Mouse (Mus musculus): ENCODE data around the gene D130043K22Rik. TPM values are rescaled to one million over a fixed set of nuclear protein-coding genes. Genes with fewer than 3 reads are reported as not detected.

D130043K22Rik gene
- total and polyA plus RNA-seq, 3 experiments = 0.55 TPM; not detected in 2

DNA sequence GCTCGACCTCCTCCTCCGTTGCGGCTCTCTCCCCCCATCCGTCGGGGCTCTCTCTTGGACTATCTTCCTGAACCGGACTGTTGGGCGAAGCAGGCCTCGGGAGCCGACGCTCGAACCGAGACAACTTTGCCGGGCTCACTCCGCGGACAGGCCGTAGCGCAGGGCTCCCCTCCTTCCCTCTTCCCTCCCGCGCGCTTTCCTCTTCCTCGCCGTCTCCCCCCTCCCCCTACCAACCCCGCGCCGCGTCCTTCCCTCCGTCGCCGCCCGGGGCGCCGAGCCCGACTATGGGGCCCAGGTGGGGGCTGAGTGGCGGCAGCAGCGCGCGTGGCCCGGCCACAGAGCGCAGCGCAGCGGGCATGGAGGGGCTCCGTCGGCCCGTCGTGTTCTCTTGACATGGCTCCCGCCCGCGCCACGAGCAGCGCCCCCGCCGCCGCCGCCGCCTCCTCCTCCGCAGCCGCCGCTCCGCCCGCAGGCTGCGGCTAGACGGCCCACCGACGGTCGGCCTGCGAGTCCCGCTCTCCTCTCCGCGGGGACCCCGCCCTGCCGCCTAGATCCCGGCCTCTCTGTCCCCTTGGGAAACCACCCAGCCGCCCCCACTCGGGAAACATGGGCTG is 43.5 kb upstream of the D130043K22Rik start, which contains the start of gene BC005537:
BC005537 (plus strand) TSS at position 350 of the 614 bp plus-strand sequence.
- peak; percentile 62 for DNase-seq (ENCODE audit: low spot score)
- no peak for ATAC-seq (ENCODE audit: extremely low read depth, insufficient number of reproducible peaks, low FRiP score, poor library complexity, severe bottlenecking)

DNA sequence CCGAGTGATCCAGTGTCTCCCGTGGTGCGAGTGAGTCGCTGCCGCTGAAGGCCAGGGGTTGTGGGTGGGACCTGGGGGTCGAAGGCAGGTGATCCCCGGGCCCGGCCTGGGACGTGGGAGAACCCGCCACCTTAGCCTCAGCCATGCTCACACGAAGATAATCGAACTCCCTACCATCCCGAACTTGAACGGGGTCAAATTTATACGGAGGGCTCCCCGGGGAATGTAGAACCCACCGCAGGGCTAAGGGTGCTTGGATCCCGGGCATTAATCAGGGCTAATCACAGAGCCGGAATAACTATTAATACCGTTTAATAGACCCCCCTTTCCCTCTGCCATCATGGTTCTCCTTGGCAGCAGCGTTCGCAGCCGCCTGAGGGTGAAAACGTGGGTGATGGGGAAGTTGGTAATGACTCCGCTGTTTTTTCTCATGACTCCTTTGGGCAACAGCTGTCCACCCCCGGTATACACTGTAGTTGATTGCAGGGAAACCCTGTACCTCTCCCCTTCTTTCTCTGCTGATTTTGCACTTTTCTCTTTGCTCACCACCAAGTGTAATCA is 42.7 kb upstream of the D130043K22Rik start:
- Histone ChIP-seq H3K36me3 (replicated peaks) (peaks cover 23% of the 10 kb centered on the region), H3K27me3 (ENCODE audit: insufficient read depth, low read length) (no peaks in the 10 kb centered on the region), H3K9me3 (replicated peaks) (no peaks in the 10 kb centered on the region), H3K4me3 (ENCODE audit: low read depth, low read length) (peak overlapping the region; percentile 95), H3K4me1 (ENCODE audit: insufficient read depth, low read depth, low read length) (peaks cover 28% of the 10 kb centered on the region)
- ATAC-seq (ENCODE audit: extremely low read depth, insufficient number of reproducible peaks, low FRiP score, poor library complexity, severe bottlenecking) (peak; percentile 43), DNase-seq (ENCODE audit: low spot score) (peak; percentile 66)
- no peak for TF ChIP-seq CTCF (IDR thresholded peaks at IDR 0.05; ENCODE audit: low read depth, low read length)
- TF ChIP-seq GATA1 (IDR thresholded peaks at IDR 0.05; ENCODE audit: borderline replicate concordance, low read length) = no peak
- TF ChIP-seq TAL1 (conservative IDR thresholded peaks at IDR 0.05; ENCODE audit: low read depth, low read length) = no peak
- no peak for TF ChIP-seq GATA2 (IDR thresholded peaks at IDR 0.05; ENCODE audit: borderline replicate concordance, low read depth, low read length)
- no peak for TF ChIP-seq POLR2AphosphoS5 (IDR thresholded peaks at IDR 0.05; ENCODE audit: insufficient replicate concordance, low read depth, low read length)

More for the DNA sequence above, 43.5 kb upstream of the D130043K22Rik start, which contains the start of gene BC005537:
- Histone ChIP-seq H3K4me3 (ENCODE audit: low read depth, low read length) (peak within 1 kb of the TSS; percentile 95), H3K4me1 (ENCODE audit: insufficient read depth, low read depth, low read length) (peaks cover 25% of the 10 kb centered on the region), H3K36me3 (replicated peaks) (peaks cover 18% of the 10 kb centered on the region), H3K27me3 (ENCODE audit: insufficient read depth, low read length) (no peaks in the 10 kb centered on the region), H3K9me3 (replicated peaks) (no peaks in the 10 kb centered on the region)
- no peak for TF ChIP-seq GATA2 (IDR thresholded peaks at IDR 0.05; ENCODE audit: borderline replicate concordance, low read depth, low read length)
- TF ChIP-seq GATA1 (IDR thresholded peaks at IDR 0.05; ENCODE audit: borderline replicate concordance, low read length) = no peak
- peak; percentile 10 for TF ChIP-seq POLR2AphosphoS5 (IDR thresholded peaks at IDR 0.05; ENCODE audit: insufficient replicate concordance, low read depth, low read length)

DNA sequence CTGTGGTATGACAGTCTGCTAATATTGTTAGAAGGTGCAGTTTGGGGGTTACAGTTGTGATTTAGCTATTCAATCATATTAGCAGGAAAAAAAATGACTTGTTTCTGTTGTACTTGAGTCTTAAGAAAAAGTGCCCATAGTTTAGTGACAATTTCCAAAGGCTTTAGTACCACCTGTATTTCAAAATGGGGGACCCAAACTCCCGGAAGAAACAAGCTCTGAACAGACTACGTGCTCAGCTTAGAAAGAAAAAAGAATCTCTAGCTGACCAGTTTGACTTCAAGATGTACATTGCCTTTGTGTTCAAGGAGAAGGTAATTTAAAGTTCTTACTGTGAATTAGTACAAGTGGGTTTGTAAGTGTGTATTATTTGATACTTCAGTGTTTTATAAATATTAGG is 41.7 kb upstream of the D130043K22Rik start:
- DNase-seq (ENCODE audit: low spot score) = no peak
- no peak for TF ChIP-seq GATA2 (IDR thresholded peaks at IDR 0.05; ENCODE audit: borderline replicate concordance, low read depth, low read length)
- no peak for TF ChIP-seq POLR2AphosphoS5 (IDR thresholded peaks at IDR 0.05; ENCODE audit: insufficient replicate concordance, low read depth, low read length)
- TF ChIP-seq TAL1 (conservative IDR thresholded peaks at IDR 0.05; ENCODE audit: low read depth, low read length) = no peak
- no peak for TF ChIP-seq GATA1 (IDR thresholded peaks at IDR 0.05; ENCODE audit: borderline replicate concordance, low read length)
- no peak for TF ChIP-seq CTCF (IDR thresholded peaks at IDR 0.05; ENCODE audit: low read depth, low read length)

DNA sequence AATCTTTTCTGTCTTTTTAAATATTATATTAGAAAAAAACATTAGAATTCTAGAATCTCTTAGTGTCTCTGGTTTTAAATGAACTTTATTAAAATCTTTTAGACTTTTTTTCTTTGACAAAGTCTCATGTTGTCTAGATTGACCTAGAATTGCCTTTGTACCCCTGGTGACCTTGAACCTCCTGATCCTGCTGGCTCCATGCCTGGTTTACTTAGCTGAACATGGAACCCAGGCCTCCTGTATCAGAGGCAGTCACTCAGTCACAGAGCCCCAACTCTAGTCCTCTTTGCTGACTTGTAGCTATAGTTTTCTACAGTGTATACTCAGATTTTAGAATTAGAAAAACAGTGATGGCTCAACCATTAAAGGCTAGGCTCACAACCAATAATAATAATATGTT is 38.9 kb upstream of the D130043K22Rik start:
- TF ChIP-seq CTCF (IDR thresholded peaks at IDR 0.05; ENCODE audit: low read depth, low read length) = no peak
- no peak for TF ChIP-seq GATA1 (IDR thresholded peaks at IDR 0.05; ENCODE audit: borderline replicate concordance, low read length)
- TF ChIP-seq GATA2 (IDR thresholded peaks at IDR 0.05; ENCODE audit: borderline replicate concordance, low read depth, low read length) = no peak
- no peak for TF ChIP-seq POLR2AphosphoS5 (IDR thresholded peaks at IDR 0.05; ENCODE audit: insufficient replicate concordance, low read depth, low read length)
- no peak for TF ChIP-seq TAL1 (conservative IDR thresholded peaks at IDR 0.05; ENCODE audit: low read depth, low read length)
- no peak for DNase-seq (ENCODE audit: low spot score)
- Histone ChIP-seq H3K4me3 (ENCODE audit: low read depth, low read length) (no peak overlapping the region), H3K4me1 (ENCODE audit: insufficient read depth, low read depth, low read length) (peaks cover 30% of the 10 kb centered on the region), H3K36me3 (replicated peaks) (peaks cover 60% of the 10 kb centered on the region), H3K9me3 (replicated peaks) (no peaks in the 10 kb centered on the region), H3K27me3 (ENCODE audit: insufficient read depth, low read length) (no peaks in the 10 kb centered on the region)
- ATAC-seq (ENCODE audit: extremely low read depth, insufficient number of reproducible peaks, low FRiP score, poor library complexity, severe bottlenecking) = no peak

More for the DNA sequence above, 41.7 kb upstream of the D130043K22Rik start:
- no peaks in the 10 kb centered on the region for H3K27me3 ChIP-seq (ENCODE audit: insufficient read depth, low read length)
- H3K4me1 ChIP-seq (ENCODE audit: insufficient read depth, low read depth, low read length) = peaks cover 29% of the 10 kb centered on the region
- H3K9me3 ChIP-seq (replicated peaks) = no peaks in the 10 kb centered on the region
- ATAC-seq (ENCODE audit: extremely low read depth, insufficient number of reproducible peaks, low FRiP score, poor library complexity, severe bottlenecking) = no peak
- H3K36me3 ChIP-seq (replicated peaks) = peaks cover 33% of the 10 kb centered on the region
- H3K4me3 ChIP-seq (ENCODE audit: low read depth, low read length) = peak overlapping the region; percentile 95

DNA sequence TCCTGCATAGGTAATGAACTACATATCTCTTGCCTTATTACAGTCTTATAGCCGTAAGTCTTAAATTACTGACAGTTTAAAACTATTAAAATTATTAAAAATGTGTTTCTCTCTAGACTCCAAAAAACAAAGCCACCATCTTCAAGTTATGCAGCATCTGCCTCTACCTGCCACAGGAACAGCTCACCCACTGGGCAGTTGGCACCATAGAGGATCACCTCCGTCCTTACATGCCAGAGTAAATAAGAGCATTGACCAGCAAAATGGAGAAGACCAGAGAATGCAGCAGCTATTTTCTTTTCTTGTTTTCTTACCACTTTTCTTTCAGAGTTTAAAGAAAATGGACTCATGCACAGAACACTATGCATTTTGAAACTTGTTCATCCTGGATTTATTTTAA is 32.4 kb upstream of the D130043K22Rik start:
- DNase-seq (ENCODE audit: low spot score) = no peak
- Histone ChIP-seq H3K9me3 (replicated peaks) (no peaks in the 10 kb centered on the region), H3K4me3 (ENCODE audit: low read depth, low read length) (no peak overlapping the region), H3K27me3 (ENCODE audit: insufficient read depth, low read length) (no peaks in the 10 kb centered on the region), H3K36me3 (replicated peaks) (peaks cover 89% of the 10 kb centered on the region), H3K4me1 (ENCODE audit: insufficient read depth, low read depth, low read length) (peaks cover 28% of the 10 kb centered on the region)
- no peak for ATAC-seq (ENCODE audit: extremely low read depth, insufficient number of reproducible peaks, low FRiP score, poor library complexity, severe bottlenecking)
- no peak for TF ChIP-seq CTCF (IDR thresholded peaks at IDR 0.05; ENCODE audit: low read depth, low read length)

DNA sequence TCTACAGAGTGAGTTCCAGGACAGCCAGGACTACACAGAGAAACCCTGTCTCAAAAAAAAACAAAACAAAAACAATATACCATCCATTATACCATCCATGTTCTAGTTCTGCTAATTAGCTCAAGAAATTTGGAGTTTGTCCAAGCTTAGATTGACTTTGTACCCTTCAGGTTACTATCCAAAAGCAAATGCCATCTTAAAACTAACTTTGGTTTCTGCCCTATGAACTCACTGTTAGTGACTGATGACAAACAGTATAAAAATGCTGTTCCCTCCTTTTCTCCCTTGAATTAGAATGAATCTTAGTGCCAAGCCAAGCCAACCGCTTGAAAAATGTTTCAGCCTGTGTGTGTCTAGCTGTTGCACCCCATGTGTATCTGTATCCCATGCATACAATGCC is 30.3 kb upstream of the D130043K22Rik start:
- no peaks in the 10 kb centered on the region for H3K9me3 ChIP-seq (replicated peaks)
- peaks cover 23% of the 10 kb centered on the region for H3K4me1 ChIP-seq (ENCODE audit: insufficient read depth, low read depth, low read length)
- DNase-seq (ENCODE audit: low spot score) (no peak), ATAC-seq (ENCODE audit: extremely low read depth, insufficient number of reproducible peaks, low FRiP score, poor library complexity, severe bottlenecking) (no peak)
- H3K4me3 ChIP-seq (ENCODE audit: low read depth, low read length) = no peak overlapping the region
- peaks cover 83% of the 10 kb centered on the region for H3K36me3 ChIP-seq (replicated peaks)
- H3K27me3 ChIP-seq (ENCODE audit: insufficient read depth, low read length) = no peaks in the 10 kb centered on the region
- no peak for TF ChIP-seq POLR2AphosphoS5 (IDR thresholded peaks at IDR 0.05; ENCODE audit: insufficient replicate concordance, low read depth, low read length)
- no peak for TF ChIP-seq CTCF (IDR thresholded peaks at IDR 0.05; ENCODE audit: low read depth, low read length)
- TF ChIP-seq TAL1 (conservative IDR thresholded peaks at IDR 0.05; ENCODE audit: low read depth, low read length) = no peak
- no peak for TF ChIP-seq GATA1 (IDR thresholded peaks at IDR 0.05; ENCODE audit: borderline replicate concordance, low read length)
- TF ChIP-seq GATA2 (IDR thresholded peaks at IDR 0.05; ENCODE audit: borderline replicate concordance, low read depth, low read length) = no peak
